Mouse (Mus musculus) right cerebral cortex, postnatal 14 days (tissue): ENCODE measurements around the gene Traf3ip2.

Source experiments
- DNase-seq: peaks from one replicate; pipeline ENCODE4 v3.0.0; 2022

The Traf3ip2 gene

DNA sequence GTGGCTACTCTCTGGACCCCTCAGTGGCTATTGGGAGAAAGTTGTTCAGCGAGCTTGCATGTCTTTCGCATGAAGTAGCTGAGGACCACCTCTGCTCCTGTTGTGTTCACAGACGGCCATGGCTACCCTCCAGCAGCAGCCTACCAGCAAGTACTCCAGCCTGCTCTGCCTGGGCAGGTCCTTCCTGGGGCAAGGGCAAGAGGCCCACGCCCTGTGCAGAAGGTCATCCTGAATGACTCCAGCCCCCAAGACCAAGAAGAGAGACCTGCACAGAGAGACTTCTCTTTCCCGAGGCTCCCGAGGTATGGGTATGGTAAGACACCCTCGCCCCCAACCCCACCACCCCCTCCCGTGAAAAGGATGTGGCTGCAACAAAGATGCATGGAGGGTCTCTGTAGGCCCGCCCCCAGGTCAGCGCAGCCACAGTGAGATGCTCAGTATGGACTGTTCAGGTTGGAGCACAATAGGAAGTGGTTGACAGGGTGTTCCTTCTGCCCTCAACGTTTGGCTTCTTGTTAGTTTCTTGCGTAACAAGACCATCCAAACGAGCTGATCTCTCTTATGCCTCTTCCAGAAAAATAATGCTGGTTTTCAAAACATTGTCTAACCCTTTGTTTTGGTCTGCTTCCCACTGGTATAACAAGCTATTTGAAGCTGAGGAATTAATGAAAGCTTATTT, 21.8 kb downstream of the Traf3ip2 start:
- DNase-seq, result no peak

GRCm38 (mm10) chr10:39638862-39639261, 26.1 kb downstream of the Traf3ip2 start:
- no peak for DNase-seq

DNA sequence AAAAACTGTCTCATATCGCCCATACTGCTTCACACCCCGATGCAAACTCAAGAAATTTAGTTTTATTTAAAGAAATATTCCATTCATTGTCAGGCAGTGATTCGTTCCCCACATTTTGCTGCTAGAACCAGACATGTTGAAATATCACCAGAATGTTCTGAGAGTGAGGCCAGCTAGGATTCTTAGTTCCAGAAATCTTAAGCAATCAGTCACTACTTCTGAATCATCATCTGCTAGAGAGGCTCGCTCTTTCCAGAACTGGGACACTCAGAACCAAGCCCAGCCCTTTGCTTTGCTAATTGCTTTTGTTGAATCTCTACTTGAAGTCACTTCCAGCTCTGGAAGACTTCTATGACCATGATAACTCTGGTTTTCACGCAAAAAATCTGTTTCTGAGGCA, 27.0 kb downstream of the Traf3ip2 start:
- no peak for DNase-seq

DNA sequence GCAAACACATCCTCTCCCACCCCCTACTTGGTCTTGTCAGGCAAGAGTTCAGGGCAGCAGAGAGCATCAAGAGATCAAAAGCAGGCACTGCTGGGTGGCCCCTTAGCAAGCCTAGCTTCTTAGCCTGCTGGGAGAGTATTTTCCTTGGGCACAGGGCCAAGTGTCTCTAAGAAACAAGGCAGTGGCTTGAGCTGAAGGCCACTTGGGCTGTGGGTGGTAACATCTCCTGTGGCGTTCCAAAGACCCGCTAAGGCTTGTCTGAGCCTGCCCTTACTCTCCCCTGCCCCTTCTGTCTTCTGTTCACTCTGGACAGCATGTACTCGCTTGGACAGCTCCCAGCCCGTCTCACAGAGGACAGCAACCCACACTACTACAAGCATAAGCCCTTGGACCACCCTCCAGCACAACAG, 28.1 kb downstream of the Traf3ip2 start:
- DNase-seq, result peak; percentile 26

GRCm38 (mm10) chr10:39645789-39646628, 33.3 kb downstream of the Traf3ip2 start:
- no peak for DNase-seq

- peak; percentile 26 for DNase-seq
Measured at GRCm38 (mm10) chr10:39646629-39647019, 33.9 kb downstream of the Traf3ip2 start.

DNA sequence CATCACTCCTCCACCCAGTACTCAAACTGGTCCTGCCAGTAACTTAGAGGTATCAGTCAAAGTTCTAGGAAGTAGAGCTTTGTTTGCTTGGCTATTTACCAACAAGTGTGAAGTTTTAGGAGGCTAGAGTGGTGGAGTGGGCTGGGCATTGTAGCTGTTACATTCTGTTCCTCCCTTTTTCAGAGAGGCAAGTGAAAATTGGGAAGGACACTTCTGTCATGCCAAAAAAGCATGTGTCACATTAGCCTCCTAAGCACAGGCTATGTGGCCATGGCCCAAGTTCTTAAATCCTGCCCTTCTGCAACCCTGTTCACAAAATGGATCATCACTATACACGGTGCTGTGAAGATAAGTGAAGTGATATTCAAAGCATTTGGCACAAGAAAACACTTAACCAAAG, 34.4 kb downstream of the Traf3ip2 start:
- no peak for DNase-seq

GRCm38 (mm10) chr10:39648278-39648677, 35.5 kb downstream of the Traf3ip2 start:
- no peak for DNase-seq

DNA sequence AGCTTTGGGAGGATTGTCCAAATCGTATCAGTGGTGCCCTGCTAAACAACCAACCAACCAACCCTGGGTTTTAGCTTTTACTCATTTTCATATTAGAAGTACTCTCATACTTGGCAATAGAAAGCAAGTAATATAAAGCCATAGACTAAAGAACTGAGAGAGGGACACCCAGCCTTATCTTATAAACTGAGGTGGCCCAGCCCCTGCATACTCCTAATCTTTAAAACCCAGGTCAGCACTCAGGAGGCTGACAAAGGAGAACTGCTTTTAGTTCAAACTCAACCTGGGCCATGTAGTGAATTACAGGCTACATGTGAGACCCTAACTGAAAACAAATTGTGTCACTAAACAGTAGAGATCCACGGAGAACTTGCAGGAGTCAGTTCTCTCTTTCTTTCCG, 36.8 kb downstream of the Traf3ip2 start:
- DNase-seq, result no peak

DNA sequence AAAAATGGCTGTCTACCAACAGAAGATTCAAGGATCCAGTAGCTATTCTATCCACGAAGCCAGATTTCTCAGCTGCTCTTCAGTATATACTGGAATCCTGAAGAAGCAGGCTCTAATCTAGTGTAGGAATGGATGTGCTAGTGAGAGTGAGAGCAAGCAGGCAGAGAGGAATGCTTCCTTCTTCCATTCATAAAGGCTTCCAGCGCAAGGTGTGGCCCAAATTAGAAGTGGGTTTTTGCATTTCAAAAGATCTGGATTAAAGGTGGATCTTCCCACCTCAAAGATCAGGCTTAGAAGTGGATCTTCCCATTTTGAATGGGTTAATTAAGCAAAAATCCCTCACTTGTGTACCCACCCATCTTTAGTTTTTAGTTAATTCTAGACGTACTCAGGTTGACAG, 37.6 kb downstream of the Traf3ip2 start:
- DNase-seq, result no peak

DNA sequence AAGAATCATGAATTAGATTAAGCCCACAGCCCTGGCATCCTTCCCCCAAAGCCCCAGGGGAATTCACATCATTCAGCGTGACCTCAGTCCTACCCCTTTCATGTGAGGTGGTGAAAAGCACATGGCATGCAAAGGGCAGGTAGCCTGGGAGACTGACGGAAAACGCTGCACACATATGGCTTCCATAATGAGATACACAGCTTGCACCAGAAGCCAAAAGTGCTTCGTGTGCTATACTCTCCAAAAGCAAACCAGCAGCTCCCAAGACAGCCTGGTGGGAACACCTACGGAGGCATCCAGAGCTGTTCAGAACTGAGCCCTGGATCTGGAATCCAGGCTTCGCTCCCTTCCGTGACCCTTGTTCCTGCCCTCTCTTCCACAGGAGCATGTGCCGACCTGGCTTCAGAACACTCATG, 41.3 kb downstream of the Traf3ip2 start:
- DNase-seq, result no peak

DNA sequence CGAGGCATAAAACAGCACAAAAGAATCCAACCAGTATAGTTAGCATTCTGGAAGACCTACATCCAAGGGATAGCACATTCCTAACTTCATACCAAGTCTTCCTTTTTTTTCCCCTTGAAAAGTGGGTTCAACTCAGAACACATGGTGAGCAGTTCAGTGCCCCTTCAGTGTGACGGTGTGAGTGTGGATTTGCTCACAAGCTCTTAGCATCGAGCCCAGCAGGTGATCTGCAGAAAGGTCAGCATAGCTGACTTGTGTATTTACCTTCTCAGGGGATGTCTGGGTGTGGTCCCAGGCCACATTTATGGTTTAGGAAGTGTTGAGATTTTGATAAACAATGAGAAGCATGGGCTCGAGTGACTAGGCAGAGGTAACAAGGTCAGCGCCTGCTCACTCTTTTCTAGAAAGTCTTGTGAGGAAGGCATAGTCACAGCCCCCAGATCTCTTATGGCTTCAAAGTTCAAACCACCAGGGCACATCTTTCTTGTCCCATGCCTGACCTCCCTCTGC, 46.2 kb downstream of the Traf3ip2 start:
- no peak for DNase-seq

GRCm38 (mm10) chr10:39659411-39660268, 46.9 kb downstream of the Traf3ip2 start:
- peak; percentile 9 for DNase-seq

DNA sequence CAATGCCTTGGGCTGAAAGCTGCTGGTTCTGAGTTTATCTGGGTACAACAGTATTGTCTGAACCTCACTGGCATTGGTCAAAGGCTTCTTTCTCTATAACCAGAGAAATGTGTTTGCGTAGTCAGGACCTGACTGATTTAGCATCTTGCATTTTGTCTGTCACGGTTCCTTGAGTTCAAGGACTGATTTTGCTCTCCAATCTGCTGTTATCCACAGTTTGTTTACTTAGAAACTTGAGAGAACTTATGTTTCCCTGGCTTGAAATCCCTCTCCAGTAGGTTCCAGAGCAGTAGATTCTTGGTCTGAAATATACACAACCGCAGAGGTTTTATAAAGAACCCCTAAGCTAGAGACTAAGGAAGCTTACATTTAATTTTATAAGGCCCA, 47.5 kb downstream of the Traf3ip2 start:
- DNase-seq, result no peak

GRCm38 (mm10) chr10:39660698-39661097, 48.0 kb downstream of the Traf3ip2 start:
- no peak for DNase-seq

- DNase-seq, result no peak
Measured at GRCm38 (mm10) chr10:39665071-39665502, 52.4 kb downstream of the Traf3ip2 start.

GRCm38 (mm10) chr10:39666027-39666426, 53.3 kb downstream of the Traf3ip2 start:
- DNase-seq, result no peak

DNA sequence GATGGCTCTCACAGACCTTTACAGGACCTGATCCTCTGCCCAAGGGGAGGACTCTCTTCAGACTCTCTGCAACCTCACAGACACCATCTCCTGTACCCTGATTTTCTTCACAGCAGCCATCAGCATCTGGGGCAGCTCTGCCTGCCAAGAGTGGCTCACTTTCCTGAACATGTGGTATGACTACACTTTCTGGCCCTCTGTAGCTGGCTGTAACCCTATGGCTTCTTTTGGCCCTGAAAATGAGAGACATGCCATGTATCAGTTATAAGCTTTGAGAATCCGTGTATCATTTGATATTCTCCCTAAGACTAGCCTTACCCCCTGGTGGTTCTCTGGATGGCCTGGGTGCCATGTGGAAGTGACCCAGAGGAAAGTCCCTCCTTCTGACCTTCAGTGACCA, 58.7 kb downstream of the Traf3ip2 start:
- no peak for DNase-seq

GRCm38 (mm10) chr10:39672547-39673051, 59.9 kb downstream of the Traf3ip2 start:
- no peak for DNase-seq

DNA sequence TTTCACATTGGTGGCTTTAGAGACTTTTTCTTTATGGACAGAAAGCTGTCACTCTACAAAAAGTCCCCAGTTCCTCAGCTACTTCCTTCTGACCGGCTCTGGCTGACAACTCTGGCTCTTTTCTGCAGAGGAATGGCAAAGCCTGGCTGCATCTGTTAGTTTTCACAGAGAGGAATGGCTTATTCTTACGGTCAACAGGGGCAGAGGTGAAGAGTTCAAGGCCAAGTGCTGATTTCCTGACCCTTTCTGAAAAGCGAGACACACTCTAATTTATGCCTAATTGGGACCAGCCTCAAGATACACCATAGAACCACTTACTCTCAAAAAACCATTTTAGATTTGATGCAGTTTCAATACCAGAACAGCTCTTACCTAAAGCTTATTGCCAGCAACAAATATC, 61.4 kb downstream of the Traf3ip2 start:
- no peak for DNase-seq

- no peak for DNase-seq
Measured at GRCm38 (mm10) chr10:39674766-39675165, 62.0 kb downstream of the Traf3ip2 start.

- no peak for DNase-seq
Measured at GRCm38 (mm10) chr10:39678199-39678791, 65.6 kb downstream of the Traf3ip2 start.

DNA sequence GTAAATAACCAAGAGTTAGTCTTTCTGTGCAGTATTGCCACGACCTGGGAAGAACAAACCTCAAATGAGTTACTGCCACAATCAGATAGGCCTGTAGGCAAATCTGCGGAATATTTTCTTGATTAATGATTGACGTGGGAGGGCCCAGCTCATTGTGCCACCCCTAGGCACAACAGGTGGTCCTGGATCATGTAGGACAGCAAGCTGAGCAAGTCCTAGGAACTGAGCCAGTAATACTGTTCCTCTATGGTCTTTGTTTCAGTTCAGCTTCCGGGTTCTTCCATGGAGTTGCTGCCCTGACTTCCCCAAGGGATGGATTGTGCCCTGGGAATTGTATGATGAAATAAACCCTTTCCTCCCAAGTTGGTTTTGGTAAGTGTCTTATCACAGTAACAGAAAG, 68.3 kb downstream of the Traf3ip2 start:
- DNase-seq, result no peak
